ENCODE assay signal across 17 mouse cellular contexts in the genomic region with DNA sequence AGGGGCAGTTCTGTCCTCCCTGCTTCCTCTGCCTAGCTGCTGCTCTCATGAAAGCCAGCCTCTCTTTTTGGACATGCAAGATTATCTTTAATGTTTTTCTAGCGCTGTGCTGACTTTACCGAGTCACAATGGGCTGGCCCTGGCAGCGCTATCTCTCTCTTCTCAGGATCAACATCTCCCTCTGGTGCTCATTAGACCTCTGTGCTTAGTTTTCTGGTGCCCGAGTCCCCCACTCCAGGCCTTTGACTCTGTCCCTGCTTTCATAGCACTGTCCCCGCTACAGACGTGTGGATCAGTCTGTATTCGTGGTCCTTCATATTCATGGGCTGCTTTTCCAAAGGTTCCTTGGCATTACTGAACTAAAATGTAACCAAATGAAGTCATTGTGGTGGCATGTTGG.
A peak's percentile ranks its signal among the peaks of the same experiment; 100 is the strongest.
DNase-seq lines count a peak whose midpoint lies in the region; ATAC-seq and TF ChIP-seq lines count a peak whose summit lies in the region.
"Had no signal": no experiment of that assay in that cellular context is flagged by ENCODE, and none has a peak within 500 bp of the region (broad histone marks: within the 10 kb centered on the region; RNA-seq: fewer than 3 reads in every experiment).

No protein-coding gene starts in this region.

- H3K27ac ChIP-seq in cerebellum, adult 2 months (ENCODE audit: insufficient read depth, low read length): no peak overlapping the region
- H3K27ac ChIP-seq in heart, postnatal 0 days (ENCODE audit: low read depth): no peak overlapping the region
- no peak overlapping the region for H3K27ac ChIP-seq in midbrain, postnatal 0 days (ENCODE audit: low read depth, low read length)
- no peak overlapping the region for H3K27ac ChIP-seq in midbrain, embryonic 10.5 days (replicated peaks)
- H3K27ac ChIP-seq: hindbrain, embryonic 15.5 days had no signal

- H3K9me3 ChIP-seq in heart, postnatal 0 days (replicated peaks; ENCODE audit: control insufficient read depth, low read length): no peaks in the 10 kb centered on the region
- H3K9me3 ChIP-seq in midbrain, postnatal 0 days (ENCODE audit: low read length): no peaks in the 10 kb centered on the region
- no peaks in the 10 kb centered on the region for H3K9me3 ChIP-seq in midbrain, embryonic 10.5 days (replicated peaks)
- H3K9me3 ChIP-seq: hindbrain, embryonic 15.5 days had no signal

- WGBS in cerebellum, adult 2 months: 71% methylated on average over 7 of the region's 7 CpGs
- WGBS in heart, postnatal 0 days: 37% methylated on average over 7 of the region's 7 CpGs
- 54% methylated on average over 7 of the region's 7 CpGs for whole genome bisulfite sequencing in midbrain, postnatal 0 days
- WGBS in midbrain, embryonic 10.5 days: 80% methylated on average over 7 of the region's 7 CpGs

- H3K4me3 ChIP-seq in cerebellum, adult 2 months (replicated peaks; ENCODE audit: insufficient read depth, low read depth, low read length): no peak overlapping the region
- no peak overlapping the region for H3K4me3 ChIP-seq in heart, postnatal 0 days (ENCODE audit: low read depth, low read length)
- H3K4me3 ChIP-seq in midbrain, postnatal 0 days (ENCODE audit: low read depth, low read length): no peak overlapping the region
- no peak overlapping the region for H3K4me3 ChIP-seq in midbrain, embryonic 10.5 days
- H3K4me3 ChIP-seq: hindbrain, embryonic 15.5 days had no signal

- TF ChIP-seq POLR2A in cerebellum, adult 2 months (IDR thresholded peaks at IDR 0.05; ENCODE audit: borderline replicate concordance, insufficient read depth, low read length): no peak

- no peak overlapping the region for H3K9ac ChIP-seq in heart, postnatal 0 days (replicated peaks; ENCODE audit: low read depth, low read length)
- no peak overlapping the region for H3K9ac ChIP-seq in midbrain, postnatal 0 days (replicated peaks; ENCODE audit: low read length, poor library complexity, severe bottlenecking)
- H3K9ac ChIP-seq: hindbrain, embryonic 15.5 days had no signal

- no peak for ATAC-seq in heart, postnatal 0 days (ENCODE audit: insufficient read depth, low read depth)
- ATAC-seq in midbrain, postnatal 0 days (ENCODE audit: low FRiP score): no peak
- ATAC-seq in megakaryocyte-erythroid progenitor cell, adult 5-6 weeks (replicated peaks; ENCODE audit: low FRiP score, low TSS enrichment, poor library complexity, severe bottlenecking): no peak
- ATAC-seq: forebrain, embryonic 14.5 days; midbrain, embryonic 16.5 days had no signal

- no peaks in the 10 kb centered on the region for H3K27me3 ChIP-seq in cerebellum, adult 2 months (ENCODE audit: control insufficient read depth, insufficient read depth, low read length)
- H3K27me3 ChIP-seq in heart, postnatal 0 days (ENCODE audit: control insufficient read depth, insufficient read depth, low read length): no peaks in the 10 kb centered on the region
- H3K27me3 ChIP-seq in midbrain, postnatal 0 days (ENCODE audit: insufficient read depth, low read length): no peaks in the 10 kb centered on the region
- no peaks in the 10 kb centered on the region for H3K27me3 ChIP-seq in midbrain, embryonic 10.5 days (ENCODE audit: low read depth, poor library complexity, severe bottlenecking)
- H3K27me3 ChIP-seq: hindbrain, embryonic 15.5 days had no signal

- no peaks in the 10 kb centered on the region for H3K4me1 ChIP-seq in cerebellum, adult 2 months (ENCODE audit: control insufficient read depth, insufficient read depth, low read length)
- H3K4me1 ChIP-seq in heart, postnatal 0 days (ENCODE audit: control insufficient read depth, insufficient read depth): no peaks in the 10 kb centered on the region
- no peaks in the 10 kb centered on the region for H3K4me1 ChIP-seq in midbrain, postnatal 0 days (ENCODE audit: insufficient read depth, low read length)
- no peaks in the 10 kb centered on the region for H3K4me1 ChIP-seq in midbrain, embryonic 10.5 days
- H3K4me1 ChIP-seq: hindbrain, embryonic 15.5 days had no signal

- no peaks in the 10 kb centered on the region for H3K36me3 ChIP-seq in heart, postnatal 0 days (replicated peaks; ENCODE audit: control insufficient read depth, insufficient read depth, low read length)
- H3K36me3 ChIP-seq in midbrain, postnatal 0 days (ENCODE audit: insufficient read depth, low read length): no peaks in the 10 kb centered on the region
- H3K36me3 ChIP-seq in midbrain, embryonic 10.5 days: no peaks in the 10 kb centered on the region
- H3K36me3 ChIP-seq: hindbrain, embryonic 15.5 days had no signal

- no peak for TF ChIP-seq EP300 in heart, postnatal 0 days (IDR thresholded peaks at IDR 0.05; ENCODE audit: low read depth)

- H3K4me2 ChIP-seq in heart, postnatal 0 days (ENCODE audit: low read depth, low read length): no peak overlapping the region
- no peak overlapping the region for H3K4me2 ChIP-seq in midbrain, postnatal 0 days (ENCODE audit: low read depth, low read length, poor library complexity, severe bottlenecking)
- H3K4me2 ChIP-seq: hindbrain, embryonic 15.5 days had no signal

- TF ChIP-seq CTCF in cerebellum, adult 2 months (IDR thresholded peaks at IDR 0.05; ENCODE audit: borderline replicate concordance, insufficient read depth, low read depth, low read length): peak; percentile 24; the same call in 1 of the 2 replicates
- TF ChIP-seq CTCF in heart, postnatal 0 days (IDR thresholded peaks at IDR 0.05; ENCODE audit: low read depth): peak; percentile 31
- peak; percentile 47 for TF ChIP-seq CTCF in midbrain, postnatal 0 days (IDR thresholded peaks at IDR 0.05)

- no peak for DNase-seq in cerebellum, adult 2 months
- no peak for DNase-seq in cerebellum, adult 8-10 months
- DNase-seq in heart, postnatal 0 days (ENCODE audit: low spot score): no peak
- no peak for DNase-seq in heart, postnatal 4 days
- peak; percentile 37 for DNase-seq in midbrain, postnatal 0 days (ENCODE audit: low spot score)
- no peak for DNase-seq in midbrain, embryonic 10.5 days (ENCODE audit: low spot score)
- no peak for DNase-seq in cerebellum, postnatal 36 days
- DNase-seq: cerebellum, adult 11-12 months; kidney, adult 11 months; kidney, postnatal 10 days; liver; lung, adult 2 months; right cerebral cortex, adult 18-20 months had no signal
